Comparison of ENCODE assay signal across 8 mouse cellular contexts in genomic region chr6:137142796-137143195, GRCm38 (mm10). TPM values are rescaled to one million over a fixed set of nuclear protein-coding genes. Genes with fewer than 3 reads are reported as not detected.
DNase-seq lines count a peak whose midpoint lies in the region; ATAC-seq and TF ChIP-seq lines count a peak whose summit lies in the region.

No protein-coding gene starts in this region.

- peak; percentile 47; the same call in 1 of the 2 replicates for TF ChIP-seq POLR2A in lung, adult 2 months (IDR thresholded peaks at IDR 0.05; ENCODE audit: borderline replicate concordance, extremely low read depth, low read depth, low read length)

- WGBS in lung, adult 2 months: 0% methylated on average over 10 of the region's 11 CpGs
- 0% methylated on average over 4 of the region's 11 CpGs for WGBS in hindbrain, embryonic 12.5 days
- 0% methylated on average over 9 of the region's 11 CpGs for WGBS in liver, postnatal 0 days (ENCODE audit: insufficient replicate concordance)

- peak overlapping the region; percentile 36 for H3K4me2 ChIP-seq in hindbrain, embryonic 12.5 days (replicated peaks)
- peak overlapping the region; percentile 50 for H3K4me2 ChIP-seq in liver, postnatal 0 days (ENCODE audit: low read depth, low read length)

- H3K4me3 ChIP-seq in lung, adult 2 months (replicated peaks; ENCODE audit: extremely low read depth, low read depth, low read length): peak overlapping the region; percentile 13
- H3K4me3 ChIP-seq in hindbrain, embryonic 12.5 days: 0 out of 2 replicates have a peak overlapping the region, but pooled peaks have one; percentile 13
- H3K4me3 ChIP-seq in liver, postnatal 0 days (ENCODE audit: low read depth, low read length): no peak overlapping the region

- TF ChIP-seq EP300 in liver, postnatal 0 days (IDR thresholded peaks at IDR 0.05; ENCODE audit: low read depth): no peak

- ATAC-seq in hindbrain, embryonic 12.5 days (ENCODE audit: low FRiP score): peak; percentile 46; the same call in 1 of the 2 replicates
- peak; percentile 9 for ATAC-seq in liver, postnatal 0 days
- ATAC-seq in cerebellum, adult (ENCODE audit: insufficient number of reproducible peaks, low FRiP score, low TSS enrichment): no peak

- DNase-seq in lung, adult 2 months: no peak
- DNase-seq in lung, postnatal 25 days (ENCODE audit: low spot score): no peak
- DNase-seq in liver, postnatal 0 days: peak; percentile 37
- peak; percentile 57 for DNase-seq in retina, postnatal 1 day
- no peak for DNase-seq in Muller cell, postnatal 12 days (ENCODE audit: inconsistent ontology term)
- no peak for DNase-seq in B cell, adult 2 months

- H3K36me3 ChIP-seq in hindbrain, embryonic 12.5 days: no peaks in the 10 kb centered on the region
- H3K36me3 ChIP-seq in liver, postnatal 0 days (replicated peaks; ENCODE audit: insufficient read depth, low read length): no peaks in the 10 kb centered on the region

- TF ChIP-seq CTCF in lung, adult 2 months (IDR thresholded peaks at IDR 0.05; ENCODE audit: insufficient read depth, low read length): no peak
- no peak for TF ChIP-seq CTCF in liver, postnatal 0 days (IDR thresholded peaks at IDR 0.05; ENCODE audit: low read depth)

- H3K9me3 ChIP-seq in hindbrain, embryonic 12.5 days (replicated peaks): no peaks in the 10 kb centered on the region
- H3K9me3 ChIP-seq in liver, postnatal 0 days (ENCODE audit: low read length): no peaks in the 10 kb centered on the region

- peaks cover 7% of the 10 kb centered on the region for H3K4me1 ChIP-seq in lung, adult 2 months (ENCODE audit: control insufficient read depth, insufficient read depth, low read length)
- H3K4me1 ChIP-seq in hindbrain, embryonic 12.5 days: peaks cover 21% of the 10 kb centered on the region
- H3K4me1 ChIP-seq in liver, postnatal 0 days (ENCODE audit: insufficient read depth): 0 out of 2 replicates have a peak, but pooled peaks cover 3% of the 10 kb centered on the region

- H3K9ac ChIP-seq in hindbrain, embryonic 12.5 days: no peak overlapping the region
- no peak overlapping the region for H3K9ac ChIP-seq in liver, postnatal 0 days (replicated peaks)

- no peaks in the 10 kb centered on the region for H3K27me3 ChIP-seq in hindbrain, embryonic 12.5 days
- H3K27me3 ChIP-seq in liver, postnatal 0 days (ENCODE audit: insufficient read depth, low read length): no peaks in the 10 kb centered on the region

- H3K27ac ChIP-seq in hindbrain, embryonic 12.5 days: no peak overlapping the region
- H3K27ac ChIP-seq in liver, postnatal 0 days (ENCODE audit: low read depth): peak overlapping the region; percentile 48; the same call in 1 of the 2 replicates

RNA-seq across cellular contexts. Expression of gene Rerg, which starts 27.5 kb away (rescaled TPM):
- polyA plus RNA-seq in lung, adult 2 months (2012; rRNA removed): 9.2 and 14.8 TPM in 2 replicates
- polyA plus RNA-seq in hindbrain, embryonic 12.5 days (2016; fragmentation: Nextera tagmentation; extraction: Ambion mirVana): 3.0 and 4.1 TPM in 2 replicates
- 5.6 and 6.9 TPM in 2 replicates for polyA plus RNA-seq in liver, postnatal 0 days (2015; fragmentation: Nextera tagmentation; extraction: Ambion mirVana)

Comparison
In these comparisons a context has a peak if more than half of its experiments do, and no peak if none do; other contexts are left out.
1. DNase-seq: peak in liver, postnatal 0 days (single experiment) and retina, postnatal 1 day (single experiment); none in lung, adult 2 months (single experiment), lung, postnatal 25 days (single experiment), Muller cell, postnatal 12 days (single experiment) and B cell, adult 2 months (0 of 2).